Mouse (Mus musculus) thymus, adult 2 months (tissue): Measurements from ENCODE around the gene Wrap53.

ENCODE experiments used
- CTCF ChIP-seq: fragments of 200-500 bp; IDR thresholded peaks from 2 replicates; pipeline ENCODE4 v1.5.1; 2012; ENCODE audit warnings: mild to moderate bottlenecking, control low read depth, low read length, moderate library complexity, borderline replicate concordance; ENCODE audit not compliant: control insufficient read depth, poor library complexity, insufficient read depth; ENCODE audit errors: extremely low read depth
- POLR2A ChIP-seq: fragments of 200-500 bp; IDR thresholded peaks from 2 replicates; pipeline ENCODE4 v1.6.1; 2012; ENCODE audit warnings: mild to moderate bottlenecking, low read length, control low read depth, moderate library complexity; ENCODE audit not compliant: control insufficient read depth, poor library complexity, insufficient read depth; ENCODE audit errors: extremely low read depth

DNA sequence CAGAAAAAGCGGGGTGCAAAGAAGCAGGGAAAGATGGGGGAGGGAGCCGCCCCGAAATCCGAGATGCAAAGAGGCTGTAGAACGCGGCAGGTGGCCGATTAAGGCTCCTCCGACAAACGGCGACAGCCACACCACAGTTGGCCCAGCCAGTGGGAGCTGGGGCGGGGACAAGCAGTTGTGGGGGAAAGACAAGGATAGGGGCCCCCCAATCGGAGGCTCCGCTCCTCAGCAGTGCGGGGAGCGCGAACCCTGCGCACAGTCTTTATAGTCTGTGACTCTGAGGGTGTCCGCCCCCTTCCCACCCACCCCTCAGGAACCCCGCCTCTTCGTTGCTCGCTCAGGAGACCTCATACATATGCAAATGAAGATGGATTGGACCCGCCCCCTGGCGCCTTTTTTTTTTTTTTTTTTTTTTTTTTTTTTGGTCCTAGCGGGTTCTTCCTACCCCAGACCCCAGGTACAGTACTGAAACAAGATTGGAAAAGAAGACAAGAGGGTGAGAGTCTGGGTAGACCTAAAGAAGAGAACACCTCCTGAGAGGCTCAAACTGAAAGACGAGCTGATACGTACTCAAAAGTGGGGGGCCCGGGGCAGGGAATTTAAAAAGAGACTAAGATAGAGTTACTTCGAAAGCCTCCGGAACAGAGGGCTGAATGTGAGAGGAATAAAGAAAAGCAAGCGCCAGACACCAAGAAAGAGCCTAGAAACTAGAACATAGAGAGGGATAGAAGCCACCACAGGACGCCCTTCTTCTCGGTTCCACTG lies 25.9 kb upstream of the Wrap53 start, which contains the start of gene Atp1b2:
- TF ChIP-seq CTCF (no peak), POLR2A (peak; percentile 96)
